Mouse (Mus musculus): ENCODE data around the gene Slc39a11. TPM values are rescaled to one million over a fixed set of nuclear protein-coding genes. Genes with fewer than 3 reads are reported as not detected.
"Not testable (repeated sequence)": the region's sequence is repeated elsewhere in the genome, so short reads cannot be mapped to it uniquely, and the experiment has no call there.

The Slc39a11 gene
- polyA plus RNA-seq, 1 experiment from 2014 or later, result 40.1 TPM

GRCm38 (mm10) chr11:113660213-113660612, 10.3 kb upstream of the Slc39a11 start:
- not testable (repeated sequence) for H3K27ac ChIP-seq (ENCODE audit: low read depth, low read length); H3K4me2 ChIP-seq (ENCODE audit: low read length); H3K9ac ChIP-seq (ENCODE audit: low read depth, low read length); H3K4me1 ChIP-seq (ENCODE audit: control insufficient read depth, insufficient read depth, low read depth, low read length); ATAC-seq; H3K9me3 ChIP-seq (ENCODE audit: control insufficient read depth, low read length); H3K4me3 ChIP-seq (ENCODE audit: low read length); H3K27me3 ChIP-seq (replicated peaks; ENCODE audit: control insufficient read depth, insufficient read depth, low read length)
- 95% methylated on average over 3 of the region's 3 CpGs for WGBS
- peaks cover 57% of the 10 kb centered on the region for H3K36me3 ChIP-seq (ENCODE audit: control insufficient read depth, insufficient read depth, low read length)

GRCm38 (mm10) chr11:113658763-113659162, 8.9 kb upstream of the Slc39a11 start:
- no peaks in the 10 kb centered on the region for H3K27me3 ChIP-seq (replicated peaks; ENCODE audit: control insufficient read depth, insufficient read depth, low read length)
- H3K27ac ChIP-seq (ENCODE audit: low read depth, low read length), result no peak overlapping the region
- H3K9me3 ChIP-seq (ENCODE audit: control insufficient read depth, low read length), result no peaks in the 10 kb centered on the region
- 89% methylated on average over 4 of the region's 4 CpGs for WGBS
- no peak overlapping the region for H3K4me3 ChIP-seq (ENCODE audit: low read length)
- H3K4me1 ChIP-seq (ENCODE audit: control insufficient read depth, insufficient read depth, low read depth, low read length), result peaks cover 8% of the 10 kb centered on the region; the same call in 1 of the 2 replicates
- H3K4me2 ChIP-seq (ENCODE audit: low read length), result no peak overlapping the region
- H3K9ac ChIP-seq (ENCODE audit: low read depth, low read length), result no peak overlapping the region
- peaks cover 69% of the 10 kb centered on the region for H3K36me3 ChIP-seq (ENCODE audit: control insufficient read depth, insufficient read depth, low read length)
- ATAC-seq, result no peak

- H3K27me3 ChIP-seq (replicated peaks; ENCODE audit: control insufficient read depth, insufficient read depth, low read length), result no peaks in the 10 kb centered on the region
- H3K9me3 ChIP-seq (ENCODE audit: control insufficient read depth, low read length), result no peaks in the 10 kb centered on the region
- H3K4me2 ChIP-seq (ENCODE audit: low read length), result no peak overlapping the region
- H3K4me1 ChIP-seq (ENCODE audit: control insufficient read depth, insufficient read depth, low read depth, low read length), result peaks cover 8% of the 10 kb centered on the region; the same call in 1 of the 2 replicates
- H3K9ac ChIP-seq (ENCODE audit: low read depth, low read length), result no peak overlapping the region
- ATAC-seq, result no peak
- WGBS, result 92% methylated on average over 8 of the region's 8 CpGs
- H3K36me3 ChIP-seq (ENCODE audit: control insufficient read depth, insufficient read depth, low read length), result peaks cover 71% of the 10 kb centered on the region
- no peak overlapping the region for H3K4me3 ChIP-seq (ENCODE audit: low read length)
- no peak overlapping the region for H3K27ac ChIP-seq (ENCODE audit: low read depth, low read length)
Measured at GRCm38 (mm10) chr11:113658319-113658718, 8.4 kb upstream of the Slc39a11 start.

GRCm38 (mm10) chr11:113657221-113657620, 7.3 kb upstream of the Slc39a11 start:
- H3K4me1 ChIP-seq (ENCODE audit: control insufficient read depth, insufficient read depth, low read depth, low read length), result peaks cover 8% of the 10 kb centered on the region; the same call in 1 of the 2 replicates
- peaks cover 80% of the 10 kb centered on the region for H3K36me3 ChIP-seq (ENCODE audit: control insufficient read depth, insufficient read depth, low read length)
- H3K4me2 ChIP-seq (ENCODE audit: low read length), result no peak overlapping the region
- WGBS, result 70% methylated on average over 4 of the region's 4 CpGs
- H3K9ac ChIP-seq (ENCODE audit: low read depth, low read length), result no peak overlapping the region
- peak overlapping the region; percentile 33; the same call in 1 of the 2 replicates for H3K27ac ChIP-seq (ENCODE audit: low read depth, low read length)
- no peak overlapping the region for H3K4me3 ChIP-seq (ENCODE audit: low read length)
- ATAC-seq, result no peak
- H3K27me3 ChIP-seq (replicated peaks; ENCODE audit: control insufficient read depth, insufficient read depth, low read length), result no peaks in the 10 kb centered on the region
- no peaks in the 10 kb centered on the region for H3K9me3 ChIP-seq (ENCODE audit: control insufficient read depth, low read length)

GRCm38 (mm10) chr11:113656511-113656932, 6.6 kb upstream of the Slc39a11 start:
- ATAC-seq, result peak; percentile 76

GRCm38 (mm10) chr11:113654561-113655270, 4.8 kb upstream of the Slc39a11 start:
- Histone ChIP-seq H3K4me2 (ENCODE audit: low read length) (no peak overlapping the region), H3K9ac (ENCODE audit: low read depth, low read length) (no peak overlapping the region), H3K4me1 (ENCODE audit: control insufficient read depth, insufficient read depth, low read depth, low read length) (peaks cover 17% of the 10 kb centered on the region), H3K27ac (ENCODE audit: low read depth, low read length) (no peak overlapping the region), H3K4me3 (ENCODE audit: low read length) (no peak overlapping the region), H3K9me3 (ENCODE audit: control insufficient read depth, low read length) (no peaks in the 10 kb centered on the region), H3K27me3 (replicated peaks; ENCODE audit: control insufficient read depth, insufficient read depth, low read length) (no peaks in the 10 kb centered on the region), H3K36me3 (ENCODE audit: control insufficient read depth, insufficient read depth, low read length) (peaks cover 65% of the 10 kb centered on the region)
- no peak for ATAC-seq
- WGBS, result 71% methylated on average over 18 of the region's 18 CpGs

More at GRCm38 (mm10) chr11:113656511-113656932, 6.6 kb upstream of the Slc39a11 start:
- Histone ChIP-seq H3K4me2 (ENCODE audit: low read length) (no peak overlapping the region), H3K27me3 (replicated peaks; ENCODE audit: control insufficient read depth, insufficient read depth, low read length) (no peaks in the 10 kb centered on the region), H3K4me1 (ENCODE audit: control insufficient read depth, insufficient read depth, low read depth, low read length) (peaks cover 8% of the 10 kb centered on the region), H3K36me3 (ENCODE audit: control insufficient read depth, insufficient read depth, low read length) (peaks cover 78% of the 10 kb centered on the region), H3K27ac (ENCODE audit: low read depth, low read length) (peak overlapping the region; percentile 68; the same call in 1 of the 2 replicates), H3K9me3 (ENCODE audit: control insufficient read depth, low read length) (no peaks in the 10 kb centered on the region), H3K4me3 (ENCODE audit: low read length) (no peak overlapping the region), H3K9ac (ENCODE audit: low read depth, low read length) (no peak overlapping the region)
- WGBS, result 76% methylated on average over 8 of the region's 8 CpGs

GRCm38 (mm10) chr11:113654105-113654504, 4.2 kb upstream of the Slc39a11 start:
- ATAC-seq, result no peak
- Histone ChIP-seq H3K9ac (ENCODE audit: low read depth, low read length) (no peak overlapping the region), H3K4me1 (ENCODE audit: control insufficient read depth, insufficient read depth, low read depth, low read length) (peaks cover 17% of the 10 kb centered on the region)

DNA sequence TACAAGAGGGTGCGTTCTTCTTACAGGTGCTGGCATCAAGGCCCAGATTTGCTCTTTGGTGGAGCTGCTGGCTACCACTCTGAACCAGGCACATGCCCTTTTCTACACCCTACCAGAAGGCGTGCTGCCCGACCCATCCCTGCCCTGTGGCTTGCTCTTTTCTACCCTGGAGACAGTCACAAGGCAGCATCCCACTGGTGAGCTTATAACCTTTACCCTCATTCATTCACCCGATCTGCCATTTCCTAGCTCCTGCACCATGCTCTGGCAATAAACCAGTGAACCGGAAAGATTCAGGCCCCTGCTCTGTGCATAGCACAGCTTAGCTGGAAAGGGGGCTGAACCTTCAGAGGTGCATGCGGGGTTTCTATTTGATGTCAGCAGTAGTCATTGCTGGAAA, 2.6 kb upstream of the Slc39a11 start:
- H3K4me1 ChIP-seq (ENCODE audit: control insufficient read depth, insufficient read depth, low read depth, low read length), result peaks cover 23% of the 10 kb centered on the region
- WGBS, result 80% methylated on average over 6 of the region's 6 CpGs
- no peak for ATAC-seq

More at GRCm38 (mm10) chr11:113654105-113654504, 4.2 kb upstream of the Slc39a11 start:
- Histone ChIP-seq H3K27ac (ENCODE audit: low read depth, low read length) (no peak overlapping the region), H3K4me3 (ENCODE audit: low read length) (no peak overlapping the region), H3K36me3 (ENCODE audit: control insufficient read depth, insufficient read depth, low read length) (peaks cover 58% of the 10 kb centered on the region), H3K4me2 (ENCODE audit: low read length) (no peak overlapping the region), H3K27me3 (replicated peaks; ENCODE audit: control insufficient read depth, insufficient read depth, low read length) (no peaks in the 10 kb centered on the region), H3K9me3 (ENCODE audit: control insufficient read depth, low read length) (no peaks in the 10 kb centered on the region)
- 87% methylated on average over 15 of the region's 15 CpGs for WGBS

DNA sequence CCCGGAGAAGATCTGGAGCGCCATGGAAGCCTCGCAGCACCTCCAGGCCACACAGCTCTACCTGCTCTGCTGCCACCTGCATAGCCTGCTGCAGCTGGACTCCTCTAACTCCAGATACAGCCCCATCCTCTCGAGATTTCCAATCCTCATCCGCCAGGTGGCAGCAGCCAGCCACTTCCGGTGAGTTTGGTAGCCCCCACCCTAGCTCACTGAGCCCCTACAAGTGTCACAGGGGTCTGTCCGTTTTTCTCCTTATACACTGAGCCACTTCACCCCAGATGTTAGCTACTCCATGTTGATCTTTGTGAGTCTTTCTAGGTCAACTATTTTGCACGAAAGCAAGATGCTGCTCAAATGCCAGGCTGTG, 2.0 kb upstream of the Slc39a11 start:
- H3K4me2 ChIP-seq (ENCODE audit: low read length), result no peak overlapping the region
- no peak overlapping the region for H3K9ac ChIP-seq (ENCODE audit: low read depth, low read length)
- ATAC-seq, result no peak
- H3K36me3 ChIP-seq (ENCODE audit: control insufficient read depth, insufficient read depth, low read length), result peaks cover 44% of the 10 kb centered on the region
- H3K27me3 ChIP-seq (replicated peaks; ENCODE audit: control insufficient read depth, insufficient read depth, low read length), result no peaks in the 10 kb centered on the region
- H3K4me1 ChIP-seq (ENCODE audit: control insufficient read depth, insufficient read depth, low read depth, low read length), result peaks cover 19% of the 10 kb centered on the region
- no peaks in the 10 kb centered on the region for H3K9me3 ChIP-seq (ENCODE audit: control insufficient read depth, low read length)
- no peak overlapping the region for H3K4me3 ChIP-seq (ENCODE audit: low read length)
- WGBS, result 49% methylated on average over 8 of the region's 8 CpGs
- H3K27ac ChIP-seq (ENCODE audit: low read depth, low read length), result peak overlapping the region; percentile 46; the same call in 1 of the 2 replicates

More for the DNA sequence above, 2.6 kb upstream of the Slc39a11 start:
- Histone ChIP-seq H3K9ac (ENCODE audit: low read depth, low read length) (no peak overlapping the region), H3K27ac (ENCODE audit: low read depth, low read length) (no peak overlapping the region), H3K27me3 (replicated peaks; ENCODE audit: control insufficient read depth, insufficient read depth, low read length) (no peaks in the 10 kb centered on the region), H3K4me3 (ENCODE audit: low read length) (no peak overlapping the region), H3K4me2 (ENCODE audit: low read length) (no peak overlapping the region), H3K9me3 (ENCODE audit: control insufficient read depth, low read length) (no peaks in the 10 kb centered on the region), H3K36me3 (ENCODE audit: control insufficient read depth, insufficient read depth, low read length) (peaks cover 47% of the 10 kb centered on the region)

Data from hindbrain, embryonic 16.5 days (tissue).